Mouse (Mus musculus) c-Kit-positive CD71-positive TER-119-positive erythroid progenitor cells, embryonic 14.5 days (primary cell): ENCODE results near the gene Opcml.

Source experiments
- DNase-seq: peaks from one replicate; pipeline ENCODE4 v3.0.0-alpha.2; 2013; ENCODE audit warnings: low spot score

The Opcml gene

GRCm38 (mm10) chr9:28251341-28251740 is 460.8 kb downstream of the Opcml start:
- DNase-seq = no peak

DNA sequence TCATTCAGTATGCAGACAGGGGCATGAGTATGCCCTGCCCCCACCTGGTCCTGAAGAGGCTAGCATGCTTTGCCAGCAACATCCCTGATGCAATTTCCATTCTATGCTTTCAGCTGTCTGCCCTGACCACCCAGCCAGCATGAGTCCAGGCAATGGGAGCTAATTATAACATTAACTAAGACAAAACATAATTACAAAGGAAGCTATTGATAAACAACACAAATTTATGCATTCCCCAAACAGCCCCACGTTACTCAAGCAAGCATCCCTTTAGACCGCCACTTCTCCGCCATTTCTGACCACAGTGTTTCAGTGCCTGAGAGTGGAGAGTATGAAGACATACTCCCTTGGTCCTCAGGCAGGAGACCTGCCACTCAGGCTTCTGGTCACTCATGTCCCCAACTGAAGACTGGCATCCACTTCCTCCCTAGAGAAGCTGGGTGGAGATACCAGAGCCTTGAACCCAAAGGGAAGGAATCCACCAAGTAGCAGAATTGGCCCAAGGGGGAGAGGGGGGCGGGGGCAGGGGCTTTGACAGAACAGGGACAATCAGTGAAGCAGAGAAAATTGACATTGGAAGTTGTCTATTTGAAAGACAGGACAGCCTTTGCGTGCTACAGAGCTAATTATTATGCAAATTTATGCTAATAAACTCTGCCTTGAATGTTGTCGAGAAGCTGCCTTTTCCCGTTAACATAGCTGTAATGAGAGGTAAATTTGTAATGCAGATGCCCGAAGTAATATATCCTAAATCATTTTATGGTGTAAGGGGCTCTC is 464.7 kb downstream of the Opcml start:
- DNase-seq = no peak

DNA sequence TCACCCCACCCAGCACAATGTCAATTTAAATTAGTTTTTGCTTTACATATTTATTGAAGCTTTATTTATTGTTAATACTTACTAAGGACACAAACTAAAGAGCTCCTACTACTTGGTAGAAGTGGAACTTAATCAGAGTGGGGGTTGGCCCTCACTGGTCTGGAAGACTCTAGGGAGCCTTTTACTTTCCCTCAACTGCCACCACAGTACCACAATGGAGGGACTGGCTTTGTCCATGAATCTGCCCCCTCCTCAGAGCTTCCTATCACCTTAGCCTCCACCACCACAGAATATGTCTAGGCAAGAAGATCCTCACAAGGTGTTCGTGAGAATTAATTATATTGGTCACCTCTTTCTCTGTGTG is 465.3 kb downstream of the Opcml start:
- no peak for DNase-seq

GRCm38 (mm10) chr9:28261078-28261753 is 470.6 kb downstream of the Opcml start:
- peak; percentile 8 for DNase-seq

- no peak for DNase-seq
These were observed 471.4 kb downstream of the Opcml start for GRCm38 (mm10) chr9:28262021-28262420.

GRCm38 (mm10) chr9:28262896-28263295 is 472.3 kb downstream of the Opcml start:
- DNase-seq = no peak

DNA sequence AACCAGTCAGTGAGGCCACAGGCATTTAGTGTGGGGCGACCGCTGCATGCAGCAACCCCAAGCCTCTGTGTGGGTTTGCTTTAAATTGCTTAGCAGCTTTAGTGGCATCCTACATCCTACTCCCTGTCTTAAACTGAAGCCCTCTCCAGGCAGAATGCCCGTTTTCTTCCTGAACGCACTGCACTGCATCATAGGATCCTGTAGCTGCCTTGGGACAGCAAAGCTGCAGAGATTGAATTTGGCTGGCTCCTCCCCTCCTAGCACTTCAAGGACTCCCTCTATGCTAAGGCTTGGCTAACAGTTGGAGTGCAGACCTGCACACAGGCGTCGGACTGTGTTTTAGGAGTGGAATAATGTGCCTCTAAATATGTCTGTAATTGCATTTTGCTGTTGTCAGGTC is 474.2 kb downstream of the Opcml start:
- DNase-seq = no peak

DNA sequence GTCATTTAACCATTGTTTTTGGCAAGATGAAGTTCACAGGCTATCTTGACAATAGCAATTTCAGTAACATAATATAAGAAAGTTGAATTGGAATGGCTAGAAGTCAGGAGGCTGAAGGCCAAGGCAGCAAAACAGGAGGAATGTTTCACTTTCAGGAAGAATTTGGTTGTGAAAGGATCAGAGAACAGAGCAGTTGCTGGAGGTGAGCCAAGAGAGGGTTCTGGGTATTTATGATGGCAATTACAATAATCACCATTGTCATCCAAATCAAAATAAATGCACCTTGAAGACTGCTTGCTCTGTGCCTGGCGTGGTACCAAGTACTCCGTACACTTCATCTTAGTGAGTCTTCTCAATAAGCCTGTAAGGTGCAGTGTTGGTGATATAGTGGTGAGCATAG is 483.2 kb downstream of the Opcml start:
- no peak for DNase-seq

DNA sequence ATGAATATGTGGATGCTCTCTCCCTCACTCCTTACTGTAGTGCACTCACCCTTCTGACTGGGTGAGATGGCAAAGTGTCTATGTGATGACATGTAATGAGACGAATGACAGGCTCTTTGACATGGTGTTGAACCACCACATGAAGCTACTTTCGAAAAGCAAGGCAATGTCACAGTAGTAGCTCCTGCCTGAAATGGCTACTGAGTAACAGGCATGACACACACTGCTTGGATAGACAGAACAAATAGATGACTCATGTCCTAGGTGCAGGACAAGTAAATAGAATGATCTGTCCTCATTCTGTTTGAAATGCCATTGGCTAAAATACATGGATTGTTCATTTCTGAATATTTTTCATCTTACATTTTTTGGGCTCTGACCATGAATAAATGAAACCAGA is 488.0 kb downstream of the Opcml start:
- DNase-seq = no peak

GRCm38 (mm10) chr9:28281025-28281424 is 490.4 kb downstream of the Opcml start:
- no peak for DNase-seq

DNA sequence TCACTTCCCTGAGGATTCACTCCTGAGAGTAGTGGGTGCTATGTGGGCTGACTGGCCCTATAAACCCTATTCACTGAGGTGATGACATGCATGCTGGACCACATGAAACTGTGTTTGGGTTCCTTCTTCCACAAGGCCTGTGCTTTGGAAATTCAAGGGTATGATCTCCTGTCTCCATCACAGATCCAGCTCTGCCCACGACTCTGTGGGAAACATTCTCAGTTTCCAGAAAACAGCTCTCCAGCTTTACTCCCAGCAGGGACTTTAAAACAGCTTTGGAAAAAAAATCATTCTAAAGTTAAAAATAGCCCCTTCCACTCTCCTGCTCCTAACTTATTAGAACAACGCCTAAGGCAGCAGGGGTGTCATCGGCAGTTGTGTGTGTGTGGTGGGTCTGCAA is 491.0 kb downstream of the Opcml start:
- DNase-seq = no peak

DNA sequence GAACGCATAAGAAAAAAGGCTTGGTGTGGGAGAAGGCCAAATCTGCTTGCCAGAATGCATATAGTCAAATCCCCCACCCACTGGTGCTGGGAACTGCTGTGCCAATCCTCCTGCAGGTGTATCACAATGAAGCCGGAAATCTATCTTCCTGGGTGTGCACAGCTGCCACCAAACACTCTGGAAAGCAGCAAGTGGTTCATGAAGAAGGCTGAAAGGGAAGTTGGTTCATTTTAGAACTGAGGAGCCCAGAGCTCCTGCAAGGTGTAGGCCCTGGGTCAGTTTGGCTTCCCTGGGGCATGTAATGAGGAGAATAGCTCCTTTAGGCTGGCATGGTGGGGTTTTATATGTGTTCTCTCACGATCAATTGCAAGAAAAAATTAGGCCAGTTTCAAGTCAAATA is 494.4 kb downstream of the Opcml start:
- no peak for DNase-seq

- DNase-seq = no peak
These were observed 495.8 kb downstream of the Opcml start for GRCm38 (mm10) chr9:28286384-28286783.

GRCm38 (mm10) chr9:28287485-28287884 is 496.9 kb downstream of the Opcml start:
- no peak for DNase-seq

DNA sequence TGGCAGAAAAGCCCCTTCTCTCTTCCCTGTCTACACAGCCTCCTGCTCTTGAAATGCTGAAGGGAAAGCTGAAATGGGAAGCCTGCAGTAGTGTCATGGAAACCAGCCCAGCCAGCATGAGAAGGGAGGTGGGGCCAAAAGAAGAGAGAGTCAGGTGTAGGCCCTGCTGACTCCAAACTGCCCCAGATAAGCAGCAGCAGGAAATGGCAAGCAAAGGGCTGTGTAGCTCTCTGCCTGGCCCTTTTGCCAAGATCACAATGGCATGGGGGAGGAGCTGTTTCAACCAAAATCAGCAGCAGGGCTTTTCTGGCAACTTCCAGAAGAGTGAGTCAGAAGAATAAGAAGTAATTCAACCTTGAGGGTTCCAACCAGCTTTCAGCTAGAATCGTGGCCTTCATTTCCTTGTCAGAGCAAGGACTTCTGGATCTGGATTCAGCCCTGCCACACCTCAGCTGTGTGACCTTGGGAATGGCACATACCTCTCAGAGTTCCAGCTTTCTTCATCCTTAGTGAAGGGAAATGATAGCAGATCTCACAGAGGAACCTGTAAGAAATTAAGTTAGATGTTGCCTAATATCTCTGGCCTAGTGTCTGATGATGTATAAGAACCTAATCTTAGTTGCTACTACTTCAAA is 499.2 kb downstream of the Opcml start:
- DNase-seq = no peak

DNA sequence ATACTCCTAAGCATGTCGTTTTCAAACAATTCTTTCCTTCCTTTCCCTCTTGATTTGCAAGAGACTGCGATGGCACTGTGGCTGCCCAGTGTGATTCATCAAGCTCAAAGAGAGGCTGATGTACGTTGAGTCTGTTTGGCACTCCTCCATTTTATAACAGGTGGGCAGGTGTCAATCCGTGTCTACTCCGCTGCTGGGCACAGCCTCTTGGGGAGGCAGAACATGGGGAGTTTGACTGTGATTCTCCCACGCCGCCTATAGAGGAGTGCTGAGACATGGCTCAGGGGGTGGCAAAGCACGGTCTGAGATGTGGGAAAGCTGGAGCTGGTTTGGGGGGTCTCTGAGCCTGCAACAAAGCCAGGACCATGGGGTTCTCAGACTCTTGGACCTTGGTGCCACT is 513.1 kb downstream of the Opcml start:
- DNase-seq = no peak

DNA sequence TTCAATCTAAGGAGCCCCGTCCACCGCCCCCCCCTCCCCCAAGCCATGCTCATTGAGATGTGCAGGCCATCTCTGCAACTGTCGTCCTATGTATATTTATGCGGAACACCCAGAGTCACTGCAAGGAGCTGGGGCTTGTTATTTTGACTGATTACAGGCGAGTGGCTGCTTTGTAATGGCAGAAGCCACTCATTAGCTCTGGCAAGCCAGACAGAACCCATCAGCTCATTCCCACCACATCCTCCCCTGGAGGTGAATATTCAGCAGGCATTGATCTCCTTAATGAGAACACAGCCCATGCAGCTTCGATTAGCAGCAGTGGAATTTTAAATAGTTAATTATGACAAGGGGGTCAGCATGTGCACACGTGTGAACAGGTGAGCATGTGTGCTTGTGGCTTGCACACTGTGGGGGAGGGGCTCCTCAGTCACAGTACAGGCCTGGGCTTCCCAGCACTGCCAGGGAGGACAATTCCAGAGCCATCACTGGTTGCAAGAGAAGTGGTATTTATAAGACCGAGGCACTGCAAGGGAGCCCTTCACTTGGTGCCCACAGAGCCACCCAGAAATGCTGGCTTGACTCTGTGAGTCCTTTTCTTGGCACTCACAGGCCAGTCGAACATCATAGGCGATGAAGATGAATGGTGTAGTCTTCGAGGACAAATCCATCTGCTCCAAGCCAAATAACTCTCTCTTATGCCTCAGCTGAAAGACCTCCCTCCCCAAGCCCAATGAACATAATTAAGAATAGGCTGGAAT is 516.0 kb downstream of the Opcml start:
- no peak for DNase-seq

- no peak for DNase-seq
These were observed 516.5 kb downstream of the Opcml start for GRCm38 (mm10) chr9:28307122-28307430.

DNA sequence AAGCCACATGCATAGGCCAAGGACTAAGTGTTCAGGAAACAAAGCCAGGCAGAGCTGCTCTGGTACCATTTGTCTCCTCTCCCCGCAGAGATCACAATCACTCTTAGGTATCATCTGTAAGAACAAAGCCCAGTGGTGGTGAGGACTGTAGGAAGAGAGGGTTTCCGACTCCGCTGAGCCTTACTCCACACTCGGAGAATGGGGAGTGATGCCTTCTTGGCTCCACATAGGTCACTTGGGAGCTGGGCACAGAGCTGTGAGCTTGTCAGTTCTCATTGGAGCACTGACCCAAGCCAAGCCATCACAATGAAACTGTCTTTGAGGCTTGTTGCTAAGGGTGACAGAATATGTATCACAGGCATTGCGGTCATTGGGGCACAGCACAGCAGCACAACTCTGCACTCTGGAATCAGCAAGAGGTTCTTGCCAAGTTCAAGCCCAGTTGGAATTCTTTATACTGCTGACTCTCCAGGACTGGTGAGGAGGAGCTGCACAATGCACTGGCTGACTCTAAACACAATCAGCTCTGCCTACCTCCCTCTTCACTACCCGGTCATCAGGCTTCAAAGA is 517.0 kb downstream of the Opcml start:
- no peak for DNase-seq

GRCm38 (mm10) chr9:28317881-28318280 is 527.3 kb downstream of the Opcml start:
- DNase-seq = no peak

DNA sequence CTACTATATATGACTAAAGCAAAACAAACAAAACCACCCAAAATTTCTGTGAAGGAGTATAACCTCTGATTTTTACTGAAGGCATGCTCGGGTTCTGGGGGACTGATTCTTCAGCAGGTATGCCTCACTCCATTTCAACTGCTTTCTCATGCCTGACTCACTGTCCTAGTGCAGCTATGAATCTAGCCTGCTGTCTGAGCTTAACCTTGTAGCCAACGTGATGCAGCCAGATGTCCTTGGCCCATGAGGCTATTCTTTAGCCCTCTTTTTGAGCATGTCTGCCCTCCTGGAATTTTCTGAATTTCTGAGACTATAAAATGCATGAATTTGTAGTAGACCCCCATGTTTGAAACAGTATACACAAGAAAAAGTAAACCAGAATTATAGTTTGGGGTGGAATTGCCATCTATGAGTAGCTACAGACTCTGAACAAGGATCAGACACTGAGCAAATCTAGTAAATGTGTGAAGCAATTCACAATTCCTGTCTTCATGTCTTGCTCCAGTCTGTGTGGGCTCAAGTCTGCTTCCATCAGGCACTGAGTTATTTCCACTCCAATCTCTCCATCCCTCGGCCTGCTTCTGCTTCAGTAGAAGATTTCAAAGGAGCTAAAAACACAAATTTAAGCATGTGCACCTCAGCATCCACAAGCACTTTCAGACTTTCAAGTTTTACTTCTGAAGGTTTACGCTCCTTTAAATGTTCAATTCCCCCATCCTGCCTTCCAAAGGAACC is 528.6 kb downstream of the Opcml start:
- no peak for DNase-seq

DNA sequence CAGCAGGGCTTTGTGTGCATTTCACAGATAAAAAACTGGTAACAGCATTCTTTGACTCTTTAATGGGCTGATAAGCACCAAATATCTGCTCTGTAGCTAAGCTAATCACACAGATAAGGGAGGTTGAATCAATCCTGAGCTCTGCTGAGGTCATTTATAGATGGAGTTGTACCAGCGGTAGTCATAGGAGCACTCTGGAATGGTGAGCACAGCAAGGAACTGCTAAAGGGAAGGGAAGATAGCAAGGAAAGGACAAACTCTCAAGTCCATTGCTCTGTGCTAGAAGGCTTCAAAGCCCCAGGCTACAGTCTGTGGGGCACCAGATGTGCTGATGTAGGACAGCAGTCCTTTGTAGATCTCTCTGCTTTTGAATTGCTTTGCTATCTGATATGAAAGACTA is 529.2 kb downstream of the Opcml start:
- DNase-seq = no peak
